Mouse (Mus musculus) cerebellum, adult 2 months (tissue): ENCODE results near the gene Zc3h14. TPM values are rescaled to one million over a fixed set of nuclear protein-coding genes. Genes with fewer than 3 reads are reported as not detected.

Source experiments
- DNase-seq, 2 experiments: peaks; one replicate each; pipeline ENCODE4 v3.0.0; 2021
- H3K27ac ChIP-seq: fragments of 200-500 bp; 2 replicates; pipeline ENCODE4 v1.5.1; 2012; ENCODE audit warnings: low read length, control low read depth, inconsistent platforms; ENCODE audit not compliant: insufficient read depth
- H3K27me3 ChIP-seq: fragments of 200-500 bp; 2 replicates; pipeline ENCODE4 v1.6.1; 2012; ENCODE audit warnings: inconsistent platforms, mild to moderate bottlenecking, low read length, moderate library complexity; ENCODE audit not compliant: control insufficient read depth, insufficient read depth
- H3K4me1 ChIP-seq: fragments of 200-500 bp; 2 replicates; pipeline ENCODE4 v1.6.1; 2011; ENCODE audit warnings: low read length; ENCODE audit not compliant: control insufficient read depth, insufficient read depth
- H3K4me3 ChIP-seq: fragments of 200-500 bp; replicated peaks from 2 replicates; pipeline ENCODE3; 2011; ENCODE audit warnings: mild to moderate bottlenecking, low read depth, low read length, control low read depth; ENCODE audit not compliant: insufficient read depth
- CTCF ChIP-seq: fragments of 200-500 bp; IDR thresholded peaks from 2 replicates; pipeline ENCODE4 v1.5.1; 2011; ENCODE audit warnings: low read depth, mild to moderate bottlenecking, control low read depth, low read length, moderate library complexity, borderline replicate concordance; ENCODE audit not compliant: insufficient read depth
- POLR2A ChIP-seq: fragments of 200-500 bp; IDR thresholded peaks from 2 replicates; pipeline ENCODE4 v1.6.1; 2011; ENCODE audit warnings: low read length, control low read depth, borderline replicate concordance; ENCODE audit not compliant: insufficient read depth
- WGBS: fragments of 180-500 bp; shearing (Covaris S2); methylation state at CpG from one replicate; pipeline ENCODE4 v1.1.7; 2018; 5-methylcytosine and 5-hydroxymethylcytosine counted together
- polyA plus RNA-seq: library from polyadenylated mRNA; depleted of rRNA; stranded (reverse); fragments of >200 nt; gene quantifications from 2 replicates; pipeline ENCODE4 v1.2.3, GENCODE M21; 2012; rRNA removed

The Zc3h14 gene
- polyA plus RNA-seq, 1 experiment: 105 TPM

DNA sequence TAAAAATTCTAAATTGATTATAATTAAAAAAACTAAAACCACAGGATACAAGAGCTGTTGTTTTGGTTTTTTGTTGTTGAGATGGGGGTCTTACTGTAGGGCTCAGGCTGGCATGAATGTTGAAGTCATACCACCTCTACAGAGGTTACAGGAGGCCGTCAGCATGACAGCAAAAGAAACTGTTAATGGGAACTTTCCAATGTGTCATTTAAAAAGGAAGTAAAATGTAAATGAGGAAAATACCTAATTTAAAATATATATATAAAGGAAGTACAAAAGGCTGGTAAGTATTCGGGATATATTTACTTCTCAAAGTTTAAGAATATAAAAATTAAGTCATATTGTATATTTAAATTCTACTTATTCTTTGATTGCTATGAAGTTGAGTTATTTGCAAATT, 88.7 kb downstream of the Zc3h14 start:
- H3K27me3 ChIP-seq: no peaks in the 10 kb centered on the region
- TF ChIP-seq CTCF (no peak), POLR2A (no peak)
- WGBS: 96% methylated on average over 2 of the region's 2 CpGs
- DNase-seq: no peak
- no peak overlapping the region for H3K4me3 ChIP-seq
- no peak overlapping the region for H3K27ac ChIP-seq
- H3K4me1 ChIP-seq: no peaks in the 10 kb centered on the region

Other genes starting within 250 kb of the Zc3h14 start
- 24.0 and 25.2 TPM in 2 replicates for gene Kcnk10, start 168.7 kb upstream of the Zc3h14 start, polyA plus RNA-seq
- 24.2 and 26.9 TPM in 2 replicates for gene Spata7, start 118.8 kb upstream of the Zc3h14 start, polyA plus RNA-seq
- 14.0 and 15.9 TPM in 2 replicates for gene Ptpn21, start 9.6 kb upstream of the Zc3h14 start, polyA plus RNA-seq
- gene Eml5, start 154.5 kb downstream of the Zc3h14 start, polyA plus RNA-seq: 117 and 136 TPM in 2 replicates
- gene Ttc8, start 173.6 kb downstream of the Zc3h14 start, polyA plus RNA-seq: 52.2 and 55.9 TPM in 2 replicates